Mouse (Mus musculus) embryonic facial prominence, embryonic 15.5 days (tissue): ENCODE measurements at regions not wholly inside any gene's neighbourhood (a gene's known extent, or its start where the extent isn't known, plus 50 kb on each side); places are given as distances from the start of the nearest gene placed in this dataset.

Experiments used
- ATAC-seq: fragments of 200-750 bp; cut with Nextera tagmentation; 2 replicates; pipeline ENCODE4 v1.8.0; 2017; ENCODE audit warnings: low read depth, moderate TSS enrichment; ENCODE audit not compliant: insufficient number of reproducible peaks, low FRiP score, low TSS enrichment
- H3K27ac ChIP-seq: fragments of 300-500 bp; sonication (generic); replicated peaks from 2 replicates; pipeline ENCODE4 v1.5.1; 2015; ENCODE audit warnings: mild to moderate bottlenecking, inconsistent platforms
- H3K27me3 ChIP-seq: fragments of 300-500 bp; sonication (generic); 2 replicates; pipeline ENCODE4 v1.6.1; 2015; ENCODE audit warnings: inconsistent platforms
- H3K36me3 ChIP-seq: fragments of 300-500 bp; sonication (generic); 2 replicates; pipeline ENCODE4 v1.6.1; 2015; ENCODE audit warnings: mild to moderate bottlenecking, inconsistent platforms
- H3K4me1 ChIP-seq: fragments of 300-500 bp; sonication (generic); 2 replicates; pipeline ENCODE4 v1.6.1; 2015; ENCODE audit warnings: inconsistent platforms
- H3K4me2 ChIP-seq: fragments of 300-500 bp; sonication (generic); replicated peaks from 2 replicates; pipeline ENCODE4 v1.6.1; 2015; ENCODE audit warnings: mild to moderate bottlenecking, inconsistent platforms
- H3K4me3 ChIP-seq: fragments of 300-500 bp; sonication (generic); replicated peaks from 2 replicates; pipeline ENCODE4 v1.5.1; 2015; ENCODE audit warnings: mild to moderate bottlenecking, inconsistent platforms
- H3K9ac ChIP-seq: fragments of 300-500 bp; sonication (generic); 2 replicates; pipeline ENCODE4 v1.6.1; 2015; ENCODE audit warnings: inconsistent platforms
- H3K9me3 ChIP-seq: fragments of 300-500 bp; sonication (generic); replicated peaks from 2 replicates; pipeline ENCODE4 v1.6.1; 2016; ENCODE audit warnings: inconsistent platforms
- WGBS: fragments of 180-500 bp; shearing (Covaris S2); methylation state at CpG from one replicate; pipeline ENCODE4 v1.1.7; 2015; 5-methylcytosine and 5-hydroxymethylcytosine counted together

DNA sequence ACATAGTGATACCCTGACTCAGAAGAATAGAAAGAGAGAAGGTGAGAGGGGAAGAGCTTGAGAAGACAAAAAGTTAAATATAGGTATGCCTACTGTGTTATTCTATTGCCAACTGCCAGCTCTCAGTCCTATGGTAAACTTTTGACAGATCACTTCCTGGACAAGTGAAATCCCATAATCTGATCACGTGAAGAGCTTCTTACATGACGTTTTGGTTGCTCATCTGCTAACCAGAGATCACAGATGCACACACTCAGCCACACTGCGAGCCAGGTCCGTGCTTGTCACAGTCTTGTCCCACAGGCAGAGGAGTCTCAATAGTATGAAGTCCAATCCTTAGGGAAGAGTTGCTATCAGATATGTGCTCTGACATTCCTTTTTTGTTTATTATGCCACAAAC lies 147.8 kb upstream of the Zfp703 start:
- Histone ChIP-seq H3K36me3 (no peaks in the 10 kb centered on the region), H3K4me2 (no peak overlapping the region), H3K9ac (no peak overlapping the region), H3K9me3 (no peaks in the 10 kb centered on the region), H3K27ac (peak overlapping the region; percentile 85), H3K4me1 (peaks cover 67% of the 10 kb centered on the region), H3K4me3 (no peak overlapping the region), H3K27me3 (no peaks in the 10 kb centered on the region)
- ATAC-seq, result no peak
- 50% methylated on average over 4 of the region's 4 CpGs for WGBS

DNA sequence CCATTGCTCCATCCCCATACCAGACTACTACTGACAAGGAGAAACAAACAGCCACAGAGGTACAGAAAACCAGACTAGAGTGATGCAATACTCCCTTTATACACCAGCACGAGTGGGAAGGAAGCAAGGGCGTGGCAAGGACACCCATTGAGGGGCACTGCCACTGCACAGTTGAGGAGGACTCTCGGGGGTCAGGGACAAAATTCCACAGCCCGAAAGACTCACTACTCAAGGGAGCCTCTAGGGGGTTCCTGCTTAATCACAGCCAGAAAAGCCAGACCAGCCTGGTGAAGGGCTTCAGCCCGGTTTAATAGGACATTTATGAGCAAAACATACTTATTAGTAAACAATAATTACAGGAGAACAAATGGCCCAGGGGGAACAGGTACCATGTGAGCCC lies 146.0 kb upstream of the Zfp703 start:
- Histone ChIP-seq H3K4me1 (peaks cover 60% of the 10 kb centered on the region), H3K9ac (no peak overlapping the region), H3K27ac (no peak overlapping the region), H3K36me3 (no peaks in the 10 kb centered on the region), H3K4me3 (no peak overlapping the region), H3K27me3 (0 out of 2 replicates have a peak, but pooled peaks cover 3% of the 10 kb centered on the region), H3K9me3 (no peaks in the 10 kb centered on the region), H3K4me2 (no peak overlapping the region)
- ATAC-seq, result no peak
- 23% methylated on average over 5 of the region's 5 CpGs for WGBS

DNA sequence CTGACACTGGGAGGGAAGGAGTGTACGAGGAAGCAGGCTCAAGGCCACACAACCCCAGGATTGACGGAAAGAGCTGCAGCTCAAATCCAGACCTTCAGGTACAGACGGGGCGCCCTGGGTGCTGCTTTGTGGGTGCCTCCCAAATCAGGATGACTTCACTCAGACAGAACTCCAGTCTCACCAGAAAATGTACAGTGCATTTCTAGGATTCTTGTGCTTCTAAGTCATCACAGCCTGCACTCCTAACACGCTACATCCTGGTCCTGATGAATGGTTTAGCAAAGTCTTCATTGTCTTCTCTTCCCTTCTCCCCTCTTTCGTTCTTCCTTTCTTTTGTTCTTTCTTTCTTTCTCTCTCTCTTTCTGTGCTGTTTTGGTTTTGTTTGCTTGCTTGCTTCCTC lies 145.3 kb upstream of the Zfp703 start:
- Histone ChIP-seq H3K36me3 (no peaks in the 10 kb centered on the region), H3K4me1 (peaks cover 60% of the 10 kb centered on the region), H3K27me3 (0 out of 2 replicates have a peak, but pooled peaks cover 3% of the 10 kb centered on the region), H3K9ac (no peak overlapping the region), H3K27ac (0 out of 2 replicates have a peak overlapping the region, but pooled peaks have one; percentile 45), H3K4me2 (no peak overlapping the region), H3K9me3 (no peaks in the 10 kb centered on the region), H3K4me3 (no peak overlapping the region)
- WGBS, result 62% methylated on average over 6 of the region's 6 CpGs
- ATAC-seq, result no peak

- H3K4me1 ChIP-seq, result peaks cover 56% of the 10 kb centered on the region
Measured at GRCm38 (mm10) chr8:26832546-26832945, 144.6 kb upstream of the Zfp703 start.

GRCm38 (mm10) chr8:26833297-26833696 lies 143.8 kb upstream of the Zfp703 start:
- Histone ChIP-seq H3K27ac (no peak overlapping the region), H3K9me3 (no peaks in the 10 kb centered on the region), H3K4me1 (peaks cover 48% of the 10 kb centered on the region), H3K9ac (no peak overlapping the region), H3K4me2 (no peak overlapping the region), H3K27me3 (0 out of 2 replicates have a peak, but pooled peaks cover 3% of the 10 kb centered on the region), H3K4me3 (no peak overlapping the region), H3K36me3 (no peaks in the 10 kb centered on the region)
- WGBS, result 28% methylated on average over 4 of the region's 4 CpGs
- ATAC-seq, result peak; percentile 27; the same call in 1 of the 2 replicates

More at GRCm38 (mm10) chr8:26832546-26832945, 144.6 kb upstream of the Zfp703 start:
- H3K27ac ChIP-seq, result peak overlapping the region; percentile 9; the same call in 1 of the 2 replicates
- 52% methylated on average over 3 of the region's 3 CpGs for WGBS
- no peaks in the 10 kb centered on the region for H3K36me3 ChIP-seq
- H3K27me3 ChIP-seq, result 0 out of 2 replicates have a peak, but pooled peaks cover 3% of the 10 kb centered on the region
- H3K4me3 ChIP-seq, result no peak overlapping the region
- H3K9me3 ChIP-seq, result no peaks in the 10 kb centered on the region
- no peak overlapping the region for H3K4me2 ChIP-seq
- no peak for ATAC-seq
- H3K9ac ChIP-seq, result no peak overlapping the region

GRCm38 (mm10) chr8:26833784-26834183 lies 143.3 kb upstream of the Zfp703 start:
- H3K27ac ChIP-seq, result no peak overlapping the region
- no peaks in the 10 kb centered on the region for H3K36me3 ChIP-seq
- WGBS, result 69% methylated on average over 5 of the region's 5 CpGs
- ATAC-seq, result no peak
- H3K9me3 ChIP-seq, result no peaks in the 10 kb centered on the region
- no peak overlapping the region for H3K4me3 ChIP-seq
- no peak overlapping the region for H3K4me2 ChIP-seq
- no peak overlapping the region for H3K9ac ChIP-seq
- H3K27me3 ChIP-seq, result 0 out of 2 replicates have a peak, but pooled peaks cover 3% of the 10 kb centered on the region
- peaks cover 44% of the 10 kb centered on the region for H3K4me1 ChIP-seq

- H3K4me1 ChIP-seq, result peaks cover 35% of the 10 kb centered on the region
- WGBS, result 74% methylated on average over 13 of the region's 13 CpGs
- 0 out of 2 replicates have a peak, but pooled peaks cover 3% of the 10 kb centered on the region for H3K27me3 ChIP-seq
- no peak overlapping the region for H3K27ac ChIP-seq
- no peak overlapping the region for H3K4me2 ChIP-seq
- no peaks in the 10 kb centered on the region for H3K9me3 ChIP-seq
- no peak overlapping the region for H3K4me3 ChIP-seq
- no peaks in the 10 kb centered on the region for H3K36me3 ChIP-seq
- no peak overlapping the region for H3K9ac ChIP-seq
- no peak for ATAC-seq
Measured at GRCm38 (mm10) chr8:26834604-26835003, 142.5 kb upstream of the Zfp703 start.

- Histone ChIP-seq H3K4me3 (no peak overlapping the region), H3K4me1 (peaks cover 34% of the 10 kb centered on the region), H3K27ac (no peak overlapping the region), H3K36me3 (no peaks in the 10 kb centered on the region), H3K9ac (no peak overlapping the region), H3K9me3 (no peaks in the 10 kb centered on the region), H3K27me3 (0 out of 2 replicates have a peak, but pooled peaks cover 3% of the 10 kb centered on the region), H3K4me2 (no peak overlapping the region)
- ATAC-seq, result no peak
- WGBS, result 78% methylated on average over 8 of the region's 8 CpGs
Measured at GRCm38 (mm10) chr8:26835076-26835475, 142.0 kb upstream of the Zfp703 start.

DNA sequence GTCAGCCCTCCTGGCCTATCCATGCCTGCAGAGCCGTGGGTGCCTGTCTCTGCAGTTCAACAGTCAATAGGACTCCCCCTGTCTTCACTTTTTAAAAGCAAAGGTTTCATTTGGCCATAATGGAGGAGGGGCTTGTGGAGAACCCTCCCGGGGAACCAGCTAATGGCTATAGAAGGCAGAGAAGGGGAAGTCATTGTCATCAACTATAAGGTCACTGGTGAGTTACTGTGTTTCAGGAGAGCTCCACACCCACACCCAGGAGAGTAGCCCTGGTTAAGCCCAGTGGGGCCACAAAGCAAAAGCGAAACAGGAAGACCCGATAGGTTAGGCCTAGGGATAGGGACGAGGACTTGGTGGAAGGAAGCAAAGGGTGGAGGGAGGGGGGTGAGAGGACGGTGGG lies 141.5 kb upstream of the Zfp703 start:
- 77% methylated on average over 6 of the region's 6 CpGs for WGBS
- Histone ChIP-seq H3K27me3 (0 out of 2 replicates have a peak, but pooled peaks cover 3% of the 10 kb centered on the region), H3K9ac (no peak overlapping the region), H3K36me3 (no peaks in the 10 kb centered on the region), H3K4me3 (no peak overlapping the region), H3K4me2 (no peak overlapping the region), H3K27ac (no peak overlapping the region), H3K4me1 (peaks cover 39% of the 10 kb centered on the region), H3K9me3 (no peaks in the 10 kb centered on the region)
- no peak for ATAC-seq

- no peak overlapping the region for H3K27ac ChIP-seq
- no peak overlapping the region for H3K4me3 ChIP-seq
- H3K9ac ChIP-seq, result no peak overlapping the region
- 72% methylated on average over 7 of the region's 7 CpGs for WGBS
- no peaks in the 10 kb centered on the region for H3K9me3 ChIP-seq
- H3K4me1 ChIP-seq, result peaks cover 39% of the 10 kb centered on the region
- 0 out of 2 replicates have a peak, but pooled peaks cover 3% of the 10 kb centered on the region for H3K27me3 ChIP-seq
- no peak overlapping the region for H3K4me2 ChIP-seq
- ATAC-seq, result no peak; the same call in 1 of the 2 replicates
- H3K36me3 ChIP-seq, result no peaks in the 10 kb centered on the region
Measured at GRCm38 (mm10) chr8:26836552-26836951, 140.6 kb upstream of the Zfp703 start.

DNA sequence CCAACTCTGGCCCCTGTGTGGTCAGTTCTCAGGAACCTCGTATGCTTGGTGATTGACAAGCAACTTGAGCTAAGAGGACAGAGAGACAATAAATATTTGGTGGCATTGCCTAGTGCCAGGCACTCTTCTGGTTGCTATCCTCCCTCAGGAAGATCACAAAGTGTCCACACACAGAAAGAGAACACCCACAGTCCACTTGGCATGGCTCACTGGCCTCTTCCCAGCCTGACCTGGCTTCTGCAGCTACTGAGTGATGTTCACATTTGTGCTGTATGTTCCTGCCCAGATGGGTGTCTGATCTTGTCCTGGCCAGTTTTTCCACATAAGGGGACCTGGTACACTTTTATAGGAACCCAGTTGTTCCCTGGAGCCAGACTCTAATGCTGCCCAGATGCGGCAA lies 136.8 kb upstream of the Zfp703 start:
- H3K36me3 ChIP-seq, result no peaks in the 10 kb centered on the region
- no peak overlapping the region for H3K4me3 ChIP-seq
- no peaks in the 10 kb centered on the region for H3K9me3 ChIP-seq
- H3K27ac ChIP-seq, result no peak overlapping the region
- ATAC-seq, result no peak
- H3K4me1 ChIP-seq, result peaks cover 26% of the 10 kb centered on the region
- 36% methylated on average over 2 of the region's 2 CpGs for WGBS
- no peak overlapping the region for H3K9ac ChIP-seq
- no peak overlapping the region for H3K4me2 ChIP-seq
- H3K27me3 ChIP-seq, result no peaks in the 10 kb centered on the region
